Mouse (Mus musculus) heart, embryonic 10.5 days (tissue): Measurements from ENCODE around the gene Olfr854. TPM values are rescaled to one million over a fixed set of nuclear protein-coding genes. Genes with fewer than 3 reads are reported as not detected.

ENCODE experiments used
- DNase-seq: peaks from one replicate; pipeline ENCODE4 v3.0.0-alpha.2; 2017; ENCODE audit warnings: low spot score
- H3K27ac ChIP-seq: fragments of 300-500 bp; sonication (generic); 2 replicates; pipeline ENCODE4 v1.5.1; 2016; ENCODE audit warnings: mild to moderate bottlenecking
- H3K27me3 ChIP-seq: fragments of 300-500 bp; sonication (generic); 2 replicates; pipeline ENCODE4 v1.6.1; 2016; ENCODE audit warnings: mild to moderate bottlenecking; ENCODE audit not compliant: poor library complexity, insufficient read depth, severe bottlenecking
- H3K36me3 ChIP-seq: fragments of 300-500 bp; sonication (generic); 2 replicates; pipeline ENCODE4 v1.6.1; 2016; ENCODE audit warnings: mild to moderate bottlenecking, moderate library complexity
- H3K4me1 ChIP-seq: fragments of 300-500 bp; sonication (generic); 2 replicates; pipeline ENCODE4 v1.6.1; 2016; ENCODE audit warnings: mild to moderate bottlenecking
- H3K4me3 ChIP-seq: fragments of 300-500 bp; sonication (generic); 2 replicates; pipeline ENCODE4 v1.5.1; 2016; ENCODE audit warnings: mild to moderate bottlenecking, moderate library complexity
- H3K9me3 ChIP-seq: fragments of 300-500 bp; sonication (generic); 2 replicates; pipeline ENCODE4 v1.6.1; 2016; ENCODE audit warnings: mild to moderate bottlenecking, moderate library complexity
- WGBS: fragments of 180-500 bp; shearing (Covaris S2); methylation state at CpG from one replicate; pipeline ENCODE4 v1.1.7; 2016; 5-methylcytosine and 5-hydroxymethylcytosine counted together
- polyA plus RNA-seq: library from polyadenylated mRNA; unstranded; fragments of >200 nt; fragmentation: Nextera tagmentation; extraction: Ambion mirVana; gene quantifications from 2 replicates; pipeline ENCODE4 v1.2.1, GENCODE M21; 2016

Gene Olfr854
- not detected in 2 replicates for polyA plus RNA-seq

DNA sequence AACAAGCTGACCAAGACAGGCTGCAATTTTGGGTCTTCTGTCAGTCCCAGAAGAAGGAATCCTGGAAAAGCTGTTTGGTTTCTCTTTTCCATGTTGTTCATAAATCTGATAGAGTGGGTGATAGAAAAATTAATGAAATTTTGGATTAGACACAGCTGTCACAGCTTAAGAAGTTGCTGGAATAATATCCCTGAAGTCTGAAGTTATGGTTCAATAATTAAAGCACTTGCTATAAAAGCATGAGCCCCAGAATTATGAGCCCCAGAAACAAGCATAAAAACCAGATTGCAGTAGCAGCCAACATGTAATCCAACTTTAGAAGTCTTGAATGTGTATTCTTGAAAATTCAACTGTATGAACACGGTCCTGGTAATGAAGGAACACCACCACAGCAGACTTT is at the start of gene Olfr854:
TSS of gene Olfr854 (minus strand) at position 101 of the 400 bp plus-strand sequence.
- H3K27ac ChIP-seq: no peak within 1 kb of the TSS
- no peaks in the 10 kb centered on the region for H3K9me3 ChIP-seq
- H3K4me1 ChIP-seq: no peaks in the 10 kb centered on the region
- WGBS: 63% methylated on average over 1 of the region's 1 CpGs
- no peak within 1 kb of the TSS for H3K4me3 ChIP-seq
- no peaks in the 10 kb centered on the region for H3K27me3 ChIP-seq
- DNase-seq: no peak
- H3K36me3 ChIP-seq: no peaks in the 10 kb centered on the region

DNA sequence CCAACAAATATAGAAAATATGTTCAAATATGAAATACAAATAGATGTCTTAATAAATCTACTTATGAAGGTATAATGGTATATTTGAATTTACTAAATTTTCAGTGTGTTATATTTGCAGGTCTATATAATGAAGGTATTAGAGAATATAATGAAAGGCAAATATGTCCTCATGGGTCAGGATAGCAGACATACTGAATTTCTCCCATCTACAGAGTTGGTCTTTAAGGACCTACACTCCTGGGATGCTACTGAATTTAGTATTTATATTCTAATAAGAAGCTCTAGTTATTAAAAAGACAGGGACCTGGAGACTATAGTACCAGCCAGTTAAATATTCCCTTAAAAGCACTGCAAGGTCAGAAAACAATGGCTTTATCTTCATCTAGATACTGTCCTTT is 15.1 kb upstream of the Olfr854 start, which contains the start of gene Olfr855:
TSS of gene Olfr855 (plus strand) at position 301 of the 400 bp plus-strand sequence.
- H3K27me3 ChIP-seq: no peaks in the 10 kb centered on the region
- H3K27ac ChIP-seq: no peak within 1 kb of the TSS
- no peak within 1 kb of the TSS for H3K4me3 ChIP-seq
- no peaks in the 10 kb centered on the region for H3K36me3 ChIP-seq
- H3K9me3 ChIP-seq: peaks cover 2% of the 10 kb centered on the region; the same call in 1 of the 2 replicates
- no peaks in the 10 kb centered on the region for H3K4me1 ChIP-seq
- no peak for DNase-seq

DNA sequence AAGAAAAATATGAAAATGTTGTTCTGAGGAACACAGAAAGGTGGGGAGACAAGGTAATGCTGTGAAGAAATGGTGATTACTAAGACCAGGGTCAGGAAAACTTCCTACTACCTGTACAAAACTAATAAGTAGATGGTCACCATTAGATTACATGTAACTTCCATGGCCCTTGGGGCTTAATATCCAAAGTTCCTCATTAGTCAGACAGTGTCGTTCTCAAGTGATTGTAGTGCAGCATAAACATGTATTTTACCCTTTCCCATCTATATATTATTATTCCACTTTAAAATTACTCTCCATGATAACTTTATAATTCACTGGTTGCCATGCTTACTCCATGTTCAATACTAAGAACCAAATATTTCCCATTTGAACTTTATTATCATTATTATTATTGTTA is 26.2 kb downstream of the Olfr854 start, which contains the start of gene Olfr853:
TSS of gene Olfr853 (minus strand) at position 101 of the 400 bp plus-strand sequence.
- Histone ChIP-seq H3K27ac (no peak within 1 kb of the TSS), H3K27me3 (no peaks in the 10 kb centered on the region), H3K4me3 (no peak within 1 kb of the TSS), H3K4me1 (no peaks in the 10 kb centered on the region), H3K9me3 (peaks cover 11% of the 10 kb centered on the region; the same call in 1 of the 2 replicates), H3K36me3 (no peaks in the 10 kb centered on the region)
- 74% methylated on average over 1 of the region's 1 CpGs for WGBS
- no peak for DNase-seq

Other genes starting within 250 kb of the Olfr854 start
- not detected in 2 replicates for gene Olfr845, start 230.9 kb downstream of the Olfr854 start, polyA plus RNA-seq
- not detected in 2 replicates for gene Olfr846, start 203.4 kb downstream of the Olfr854 start, polyA plus RNA-seq
- gene Olfr847, start 188.7 kb downstream of the Olfr854 start, polyA plus RNA-seq: not detected in 2 replicates
- not detected in 2 replicates for gene Olfr849, start 127.1 kb downstream of the Olfr854 start, polyA plus RNA-seq
- gene Olfr850, start 89.1 kb downstream of the Olfr854 start, polyA plus RNA-seq: not detected in 2 replicates
- not detected in 2 replicates for gene Olfr851, start 74.1 kb downstream of the Olfr854 start, polyA plus RNA-seq
- gene Olfr853, start 26.3 kb downstream of the Olfr854 start, polyA plus RNA-seq: not detected in 2 replicates
- gene Olfr855, start 15.2 kb upstream of the Olfr854 start, polyA plus RNA-seq: not detected in 2 replicates
- 23.6 and 23.8 TPM in 2 replicates for gene Zfp317, start 54.7 kb upstream of the Olfr854 start, polyA plus RNA-seq
- not detected in 2 replicates for gene Olfr857, start 142.1 kb upstream of the Olfr854 start, polyA plus RNA-seq
- gene Olfr58, start 212.9 kb upstream of the Olfr854 start, polyA plus RNA-seq: not detected in 2 replicates
- gene Olfr859, start 237.5 kb upstream of the Olfr854 start, polyA plus RNA-seq: not detected in 2 replicates